Mouse (Mus musculus) neural tube, embryonic 15.5 days (tissue): Measurements from ENCODE around the gene Bcl2. TPM values are rescaled to one million over a fixed set of nuclear protein-coding genes. Genes with fewer than 3 reads are reported as not detected.
A peak's percentile ranks its signal among the peaks of the same experiment; 100 is the strongest.

Source experiments
- ATAC-seq: fragments of 200-750 bp; cut with Nextera tagmentation; 2 replicates; pipeline ENCODE4 v1.8.0; 2017; ENCODE audit warnings: mild to moderate bottlenecking, moderate TSS enrichment, moderate library complexity; ENCODE audit not compliant: low FRiP score
- H3K27ac ChIP-seq: fragments of 300-500 bp; sonication (generic); replicated peaks from 2 replicates; pipeline ENCODE4 v1.5.1; 2015; ENCODE audit warnings: mild to moderate bottlenecking, inconsistent platforms
- H3K27me3 ChIP-seq: fragments of 300-500 bp; sonication (generic); replicated peaks from 2 replicates; pipeline ENCODE4 v1.6.1; 2015; ENCODE audit warnings: inconsistent platforms
- H3K36me3 ChIP-seq: fragments of 300-500 bp; sonication (generic); 2 replicates; pipeline ENCODE4 v1.6.1; 2015; ENCODE audit warnings: inconsistent platforms
- H3K4me1 ChIP-seq: fragments of 300-500 bp; sonication (generic); 2 replicates; pipeline ENCODE4 v1.6.1; 2015; ENCODE audit warnings: inconsistent platforms
- H3K4me2 ChIP-seq: fragments of 300-500 bp; sonication (generic); 2 replicates; pipeline ENCODE4 v1.6.1; 2015; ENCODE audit warnings: inconsistent platforms, mild to moderate bottlenecking, moderate library complexity
- H3K4me3 ChIP-seq: fragments of 300-500 bp; sonication (generic); replicated peaks from 2 replicates; pipeline ENCODE4 v1.5.1; 2015; ENCODE audit warnings: mild to moderate bottlenecking, inconsistent platforms
- H3K9ac ChIP-seq: fragments of 300-500 bp; sonication (generic); replicated peaks from 2 replicates; pipeline ENCODE4 v1.6.1; 2015; ENCODE audit warnings: mild to moderate bottlenecking, inconsistent platforms
- H3K9me3 ChIP-seq: fragments of 300-500 bp; sonication (generic); replicated peaks from 2 replicates; pipeline ENCODE4 v1.6.1; 2016; ENCODE audit warnings: inconsistent platforms
- WGBS: fragments of 180-500 bp; shearing (Covaris S2); methylation state at CpG from one replicate; pipeline ENCODE4 v1.1.7; 2015; ENCODE audit warnings: mixed read lengths; 5-methylcytosine and 5-hydroxymethylcytosine counted together
- polyA plus RNA-seq: library from polyadenylated mRNA; unstranded; fragments of >200 nt; fragmentation: Nextera tagmentation; extraction: Ambion mirVana; gene quantifications from 2 replicates; pipeline ENCODE4 v1.2.1, GENCODE M21; 2015

Bcl2 gene
- polyA plus RNA-seq, 1 experiment from 2014 or later, result 16.7 TPM

DNA sequence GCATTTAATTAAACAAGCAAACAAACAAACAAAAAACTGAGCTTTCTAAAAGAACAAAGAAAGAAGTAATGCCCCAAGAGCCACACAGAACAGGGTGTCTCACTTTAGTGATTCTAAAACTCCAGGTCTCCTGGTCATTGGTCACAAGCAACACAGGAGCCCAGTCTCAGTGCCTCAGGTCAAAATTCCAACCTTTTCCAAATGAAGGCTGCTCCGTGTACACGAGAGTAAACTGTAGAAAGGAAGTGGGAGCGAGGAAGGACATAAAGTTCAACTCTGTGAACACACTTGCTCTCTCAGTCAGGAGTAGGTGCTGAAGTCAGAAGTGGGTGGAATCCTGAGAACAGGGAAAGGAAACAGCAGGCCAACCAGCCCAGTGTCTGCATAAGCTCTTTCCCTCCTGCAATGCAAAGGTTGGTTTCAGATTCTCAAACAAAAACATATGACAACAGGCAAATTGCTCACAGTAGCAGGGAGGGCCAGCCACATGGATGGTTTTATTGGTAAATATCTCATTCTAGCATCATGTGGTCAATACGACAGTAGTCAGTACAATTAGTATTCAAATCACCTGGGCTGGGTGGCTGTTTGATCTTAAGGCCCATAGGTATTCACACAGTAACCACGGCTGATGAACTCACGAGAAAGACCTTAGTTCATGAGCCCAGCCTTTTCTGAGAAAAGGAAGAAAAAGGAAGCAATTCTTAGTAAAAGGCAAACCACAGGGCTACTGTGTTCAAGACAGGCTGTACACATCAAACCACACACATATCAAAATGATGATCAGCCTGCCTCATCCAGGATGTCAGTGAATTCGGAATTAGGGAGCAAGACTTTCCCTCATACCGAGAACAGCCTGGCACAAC lies 101.7 kb downstream of the Bcl2 start:
- Histone ChIP-seq H3K4me2 (no peak overlapping the region), H3K4me3 (no peak overlapping the region), H3K36me3 (no peaks in the 10 kb centered on the region), H3K9ac (no peak overlapping the region), H3K9me3 (no peaks in the 10 kb centered on the region), H3K27ac (no peak overlapping the region), H3K4me1 (no peaks in the 10 kb centered on the region), H3K27me3 (no peaks in the 10 kb centered on the region)
- WGBS, result 74% methylated on average over 8 of the region's 8 CpGs
- ATAC-seq, result no peak

GRCm38 (mm10) chr1:106611246-106611645 lies 102.8 kb downstream of the Bcl2 start:
- no peak overlapping the region for H3K4me3 ChIP-seq
- no peak for ATAC-seq
- H3K27ac ChIP-seq, result no peak overlapping the region
- H3K36me3 ChIP-seq, result no peaks in the 10 kb centered on the region
- no peaks in the 10 kb centered on the region for H3K9me3 ChIP-seq
- 87% methylated on average over 6 of the region's 6 CpGs for WGBS
- H3K4me2 ChIP-seq, result no peak overlapping the region
- no peaks in the 10 kb centered on the region for H3K4me1 ChIP-seq
- H3K9ac ChIP-seq, result no peak overlapping the region
- H3K27me3 ChIP-seq, result no peaks in the 10 kb centered on the region

- H3K9me3 ChIP-seq, result no peaks in the 10 kb centered on the region
- H3K4me2 ChIP-seq, result no peak overlapping the region
- no peaks in the 10 kb centered on the region for H3K27me3 ChIP-seq
- H3K4me1 ChIP-seq, result peaks cover 8% of the 10 kb centered on the region
- 0 out of 2 replicates have a peak overlapping the region, but pooled peaks have one; percentile 13 for H3K27ac ChIP-seq
- ATAC-seq, result no peak
- H3K9ac ChIP-seq, result no peak overlapping the region
- no peak overlapping the region for H3K4me3 ChIP-seq
- WGBS, result 86% methylated on average over 4 of the region's 4 CpGs
- H3K36me3 ChIP-seq, result no peaks in the 10 kb centered on the region
These were observed 105.8 kb downstream of the Bcl2 start for GRCm38 (mm10) chr1:106608098-106608778.

DNA sequence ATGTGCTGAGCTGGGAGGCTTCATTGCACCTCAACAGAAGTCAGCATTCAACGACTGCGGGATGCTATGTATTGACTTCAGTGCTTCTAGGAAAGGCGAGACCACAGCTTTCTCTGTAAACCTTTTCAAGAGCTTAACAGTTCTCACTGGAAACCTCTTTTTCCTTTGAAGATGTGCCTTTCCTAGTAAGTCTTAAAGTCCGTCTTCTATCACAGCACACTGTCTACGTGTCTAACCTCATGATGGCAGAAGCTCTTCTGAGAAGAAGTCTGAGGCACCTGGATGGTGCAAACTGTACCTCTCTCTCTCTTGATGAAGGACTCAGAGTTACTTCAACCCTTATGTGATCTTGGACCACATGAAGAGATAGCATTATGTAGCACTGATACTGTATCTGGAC lies 107.1 kb downstream of the Bcl2 start:
- no peak overlapping the region for H3K27ac ChIP-seq
- 91% methylated on average over 5 of the region's 5 CpGs for WGBS
- no peak overlapping the region for H3K4me2 ChIP-seq
- no peaks in the 10 kb centered on the region for H3K27me3 ChIP-seq
- no peak overlapping the region for H3K9ac ChIP-seq
- H3K4me1 ChIP-seq, result peaks cover 19% of the 10 kb centered on the region
- H3K9me3 ChIP-seq, result no peaks in the 10 kb centered on the region
- no peaks in the 10 kb centered on the region for H3K36me3 ChIP-seq
- no peak overlapping the region for H3K4me3 ChIP-seq
- no peak for ATAC-seq

GRCm38 (mm10) chr1:106603406-106603805 lies 110.7 kb downstream of the Bcl2 start:
- Histone ChIP-seq H3K36me3 (no peaks in the 10 kb centered on the region), H3K9ac (no peak overlapping the region), H3K27me3 (no peaks in the 10 kb centered on the region), H3K4me2 (peak overlapping the region; percentile 3; the same call in 1 of the 2 replicates), H3K9me3 (no peaks in the 10 kb centered on the region), H3K27ac (peak overlapping the region; percentile 77), H3K4me1 (peaks cover 19% of the 10 kb centered on the region), H3K4me3 (no peak overlapping the region)
- WGBS, result 44% methylated on average over 4 of the region's 4 CpGs
- 0 out of 2 replicates have a peak, but pooled peaks have one; percentile 13 for ATAC-seq

GRCm38 (mm10) chr1:106602941-106603340 lies 111.1 kb downstream of the Bcl2 start:
- ATAC-seq, result peak; percentile 84
- no peaks in the 10 kb centered on the region for H3K9me3 ChIP-seq
- H3K9ac ChIP-seq, result no peak overlapping the region
- H3K36me3 ChIP-seq, result no peaks in the 10 kb centered on the region
- no peaks in the 10 kb centered on the region for H3K27me3 ChIP-seq
- H3K4me3 ChIP-seq, result no peak overlapping the region
- peak overlapping the region; percentile 3; the same call in 1 of the 2 replicates for H3K4me2 ChIP-seq
- peak overlapping the region; percentile 77 for H3K27ac ChIP-seq
- 28% methylated on average over 6 of the region's 6 CpGs for WGBS
- H3K4me1 ChIP-seq, result peaks cover 19% of the 10 kb centered on the region

DNA sequence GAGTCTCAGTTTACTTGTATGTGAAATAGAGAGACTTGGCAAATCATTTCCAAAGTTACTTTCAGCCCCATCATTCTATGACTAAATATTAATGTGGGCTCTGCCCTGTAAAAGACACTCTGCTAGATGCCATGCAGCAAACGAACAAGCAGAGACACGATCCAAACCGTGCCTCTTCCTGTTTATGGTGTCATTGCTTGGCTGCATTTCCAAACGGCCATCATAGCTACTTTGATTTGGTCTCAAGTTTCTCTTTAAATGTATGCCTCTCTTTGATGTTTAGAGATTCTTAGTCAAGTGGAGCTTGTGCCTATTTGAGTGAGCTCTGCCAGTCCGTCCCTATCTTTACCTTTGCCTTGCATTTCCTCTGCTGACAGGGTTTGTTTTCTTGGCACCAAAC lies 111.5 kb downstream of the Bcl2 start:
- peak; percentile 13; the same call in 1 of the 2 replicates for ATAC-seq
- no peaks in the 10 kb centered on the region for H3K36me3 ChIP-seq
- H3K27me3 ChIP-seq, result no peaks in the 10 kb centered on the region
- H3K4me3 ChIP-seq, result no peak overlapping the region
- no peaks in the 10 kb centered on the region for H3K9me3 ChIP-seq
- WGBS, result 58% methylated on average over 5 of the region's 5 CpGs
- peak overlapping the region; percentile 77 for H3K27ac ChIP-seq
- no peak overlapping the region for H3K9ac ChIP-seq
- 0 out of 2 replicates have a peak overlapping the region, but pooled peaks have one; percentile 3 for H3K4me2 ChIP-seq
- H3K4me1 ChIP-seq, result peaks cover 19% of the 10 kb centered on the region

DNA sequence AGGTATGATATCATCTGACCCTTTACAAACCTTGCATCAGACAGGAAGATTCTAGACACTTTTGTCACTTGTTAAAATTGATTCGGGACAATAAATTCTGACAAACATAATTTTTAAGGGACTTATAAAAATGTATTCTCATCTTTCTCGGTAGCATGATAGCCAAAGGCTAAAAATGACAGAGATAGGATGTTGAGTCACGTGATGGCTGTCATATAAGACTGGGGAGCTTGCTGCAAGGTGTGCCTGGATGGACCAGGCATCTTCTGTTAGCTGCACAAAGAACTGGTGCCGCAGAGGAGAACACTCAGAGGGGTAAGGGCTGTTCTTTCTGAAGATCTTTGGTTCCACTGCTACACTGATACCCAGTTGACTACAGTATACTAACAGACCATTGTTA lies 112.8 kb downstream of the Bcl2 start:
- no peak for ATAC-seq
- H3K4me3 ChIP-seq, result no peak overlapping the region
- H3K4me2 ChIP-seq, result no peak overlapping the region

GRCm38 (mm10) chr1:106600841-106601240 lies 113.2 kb downstream of the Bcl2 start:
- Histone ChIP-seq H3K4me3 (no peak overlapping the region), H3K9me3 (no peaks in the 10 kb centered on the region), H3K36me3 (no peaks in the 10 kb centered on the region), H3K27me3 (no peaks in the 10 kb centered on the region), H3K9ac (no peak overlapping the region), H3K4me1 (peaks cover 19% of the 10 kb centered on the region), H3K4me2 (no peak overlapping the region), H3K27ac (no peak overlapping the region)
- WGBS, result 88% methylated on average over 5 of the region's 5 CpGs
- ATAC-seq, result no peak

More for the DNA sequence above, 112.8 kb downstream of the Bcl2 start:
- Histone ChIP-seq H3K27ac (no peak overlapping the region), H3K9me3 (no peaks in the 10 kb centered on the region), H3K9ac (no peak overlapping the region), H3K27me3 (no peaks in the 10 kb centered on the region), H3K4me1 (peaks cover 19% of the 10 kb centered on the region), H3K36me3 (no peaks in the 10 kb centered on the region)
- WGBS, result 98% methylated on average over 4 of the region's 4 CpGs

DNA sequence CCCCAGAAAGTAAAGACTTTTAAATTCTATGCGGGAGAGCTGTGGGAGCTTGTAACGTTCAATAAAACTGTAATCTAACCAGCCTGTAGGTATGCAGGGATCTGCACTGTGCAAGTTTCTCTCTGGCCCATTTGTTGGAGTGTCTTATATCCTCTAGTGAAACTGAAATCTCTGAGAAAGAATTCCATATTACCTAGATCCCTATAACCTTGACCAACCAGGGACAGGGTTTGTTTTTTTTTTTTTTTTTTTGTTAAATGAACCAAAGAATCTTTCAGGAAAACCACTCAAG lies 115.8 kb downstream of the Bcl2 start:
- H3K4me2 ChIP-seq, result no peak overlapping the region

DNA sequence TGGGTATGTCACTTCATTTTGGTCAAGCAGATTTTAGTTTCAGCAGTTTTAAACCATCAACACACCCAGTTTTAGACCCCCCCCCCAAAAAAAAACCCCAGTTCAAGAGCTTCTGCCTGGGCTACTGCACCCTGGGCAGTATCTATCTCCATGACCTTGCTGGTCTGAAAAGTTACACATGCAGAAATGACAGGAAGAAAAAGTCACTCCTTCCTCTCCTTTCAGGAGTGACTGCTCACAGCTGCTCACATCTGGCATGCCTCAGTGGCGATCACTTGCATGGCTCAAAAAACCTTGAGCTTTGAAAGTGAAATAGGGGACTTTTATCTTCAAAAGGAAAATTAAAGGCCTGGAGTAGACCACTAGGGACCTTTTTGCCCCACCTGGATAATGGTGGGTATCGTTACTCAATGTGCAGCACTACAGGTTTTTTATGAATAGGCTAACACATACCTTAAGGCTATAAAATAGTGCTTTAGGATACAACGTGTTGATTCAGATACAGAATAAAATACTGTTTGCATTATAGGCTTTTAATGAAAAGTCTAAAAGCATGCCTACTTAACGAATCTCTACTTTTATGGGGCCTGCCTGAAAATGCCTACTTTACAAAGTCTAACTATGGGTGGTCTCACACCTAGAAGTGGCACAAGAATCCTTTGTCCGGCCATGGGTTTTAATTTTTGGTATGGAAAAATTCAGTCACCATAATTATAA lies 116.3 kb downstream of the Bcl2 start:
- no peak for ATAC-seq
- H3K4me1 ChIP-seq, result peaks cover 6% of the 10 kb centered on the region
- H3K36me3 ChIP-seq, result no peaks in the 10 kb centered on the region
- H3K4me3 ChIP-seq, result no peak overlapping the region
- H3K9me3 ChIP-seq, result no peaks in the 10 kb centered on the region
- no peak overlapping the region for H3K9ac ChIP-seq
- H3K27me3 ChIP-seq, result no peaks in the 10 kb centered on the region
- no peak overlapping the region for H3K4me2 ChIP-seq
- H3K27ac ChIP-seq, result no peak overlapping the region
- 77% methylated on average over 5 of the region's 5 CpGs for WGBS

More for the DNA sequence above, 115.8 kb downstream of the Bcl2 start:
- Histone ChIP-seq H3K9me3 (no peaks in the 10 kb centered on the region), H3K4me3 (no peak overlapping the region), H3K4me1 (peaks cover 11% of the 10 kb centered on the region), H3K36me3 (no peaks in the 10 kb centered on the region), H3K27me3 (no peaks in the 10 kb centered on the region), H3K27ac (no peak overlapping the region), H3K9ac (no peak overlapping the region)
- no peak for ATAC-seq
- 97% methylated on average over 2 of the region's 2 CpGs for WGBS
